Mouse (Mus musculus): Measurements from ENCODE around the gene Nmb.

GRCm38 (mm10) chr7:80893753-80894129, 11.1 kb downstream of the Nmb start:
- no peak for TF ChIP-seq CTCF (IDR thresholded peaks at IDR 0.05)
- 0 out of 2 replicates have a peak, but pooled peaks have one; percentile 21 for TF ChIP-seq POLR2A (IDR thresholded peaks at IDR 0.05; ENCODE audit: insufficient read depth, low read depth, low read length)

Data from heart, adult 2 months (tissue).